Mouse (Mus musculus) embryo, embryonic 11.5 days (tissue): ENCODE data around the gene Diras1.
"Not testable (repeated sequence)": the region's sequence is repeated elsewhere in the genome, so short reads cannot be mapped to it uniquely, and the experiment has no call there.

Source experiments
- DNase-seq: peaks from one replicate; pipeline ENCODE4 v3.0.0-alpha.2; 2012; ENCODE audit warnings: low read depth, low spot score

Gene Diras1

GRCm38 (mm10) chr10:80998021-80998420, 27.4 kb downstream of the Diras1 start:
- DNase-seq = no peak

- DNase-seq = no peak
Observed at GRCm38 (mm10) chr10:80997332-80997731, 28.1 kb downstream of the Diras1 start.

- DNase-seq = no peak
Observed at GRCm38 (mm10) chr10:80996501-80996900, 29.0 kb downstream of the Diras1 start.

- DNase-seq = peak; percentile 67
Observed at GRCm38 (mm10) chr10:80995091-80995632, 30.3 kb downstream of the Diras1 start.

- no peak for DNase-seq
Observed at GRCm38 (mm10) chr10:80994621-80995020, 30.8 kb downstream of the Diras1 start.

GRCm38 (mm10) chr10:80993276-80993675, 32.2 kb downstream of the Diras1 start:
- DNase-seq = no peak

- DNase-seq = no peak
Observed at GRCm38 (mm10) chr10:80991945-80992344, 33.5 kb downstream of the Diras1 start.

GRCm38 (mm10) chr10:80991007-80991406, 34.5 kb downstream of the Diras1 start:
- DNase-seq = no peak

- no peak for DNase-seq
Observed at GRCm38 (mm10) chr10:80990406-80990805, 35.1 kb downstream of the Diras1 start.

GRCm38 (mm10) chr10:80989854-80990253, 35.6 kb downstream of the Diras1 start:
- DNase-seq = not testable (repeated sequence)

- DNase-seq = no peak
Observed at GRCm38 (mm10) chr10:80989446-80989845, 36.0 kb downstream of the Diras1 start.

- peak; percentile 84 for DNase-seq
Observed at GRCm38 (mm10) chr10:80987709-80988441, 37.6 kb downstream of the Diras1 start.

GRCm38 (mm10) chr10:80986754-80987153, 38.7 kb downstream of the Diras1 start:
- no peak for DNase-seq

GRCm38 (mm10) chr10:80985970-80986701, 39.3 kb downstream of the Diras1 start:
- no peak for DNase-seq

GRCm38 (mm10) chr10:80985241-80985969, 40.1 kb downstream of the Diras1 start:
- DNase-seq = no peak

GRCm38 (mm10) chr10:80984223-80984622, 41.2 kb downstream of the Diras1 start:
- DNase-seq = no peak

- no peak for DNase-seq
Observed at GRCm38 (mm10) chr10:80982381-80982780, 43.1 kb downstream of the Diras1 start.

- DNase-seq = no peak
Observed at GRCm38 (mm10) chr10:80981564-80982112, 43.8 kb downstream of the Diras1 start.

GRCm38 (mm10) chr10:80975478-80975877, 50.0 kb downstream of the Diras1 start:
- no peak for DNase-seq

GRCm38 (mm10) chr10:80973722-80974121, 51.7 kb downstream of the Diras1 start:
- DNase-seq = no peak

- no peak for DNase-seq
Observed at GRCm38 (mm10) chr10:80972071-80972987, 53.1 kb downstream of the Diras1 start.
